Mouse (Mus musculus): ENCODE measurements around the gene Csrnp3. TPM values are rescaled to one million over a fixed set of nuclear protein-coding genes. Genes with fewer than 3 reads are reported as not detected.

The Csrnp3 gene
- total and polyA plus RNA-seq, 3 experiments = not detected

- TF ChIP-seq CHD2 (IDR thresholded peaks at IDR 0.05; ENCODE audit: low read length) = no peak
- no peak for TF ChIP-seq TCF12 (IDR thresholded peaks at IDR 0.05; ENCODE audit: low read depth, low read length)
- TF ChIP-seq NRF1 (IDR thresholded peaks at IDR 0.05; ENCODE audit: insufficient read depth, low read depth, low read length, poor library complexity, severe bottlenecking) = no peak
- no peak for TF ChIP-seq NELFE (IDR thresholded peaks at IDR 0.05; ENCODE audit: low read depth, low read length)
- TF ChIP-seq HCFC1 (IDR thresholded peaks at IDR 0.05; ENCODE audit: low read depth, low read length) = no peak
- TF ChIP-seq CHD1 (IDR thresholded peaks at IDR 0.05; ENCODE audit: low read depth, low read length) = no peak
- no peak for TF ChIP-seq MEF2A (IDR thresholded peaks at IDR 0.05; ENCODE audit: extremely low read depth, insufficient replicate concordance, low read depth, low read length, poor library complexity, severe bottlenecking)
- TF ChIP-seq ZKSCAN1 (IDR thresholded peaks at IDR 0.05; ENCODE audit: low read depth, low read length) = no peak
- TF ChIP-seq RCOR1 (IDR thresholded peaks at IDR 0.05; ENCODE audit: low read depth, low read length) = no peak
- TF ChIP-seq MAX (IDR thresholded peaks at IDR 0.05; ENCODE audit: low read length) = no peak
- no peak for TF ChIP-seq E2F4 (IDR thresholded peaks at IDR 0.05; ENCODE audit: borderline replicate concordance, low read depth, low read length)
- no peak for TF ChIP-seq POLR2A (IDR thresholded peaks at IDR 0.05; ENCODE audit: control insufficient read depth in 1 of 2, insufficient read depth in 1 of 2, low read depth in 1 of 2, low read length in 2 of 2, poor library complexity in 1 of 2)
- TF ChIP-seq ETS1 (IDR thresholded peaks at IDR 0.05; ENCODE audit: low read depth, low read length) = no peak
- TF ChIP-seq MYC (IDR thresholded peaks at IDR 0.05; ENCODE audit: low read depth, low read length) = no peak
- no peak for TF ChIP-seq MYB (IDR thresholded peaks at IDR 0.05; ENCODE audit: low read depth, low read length)
- Histone ChIP-seq H3K9me3 (replicated peaks; ENCODE audit: insufficient read depth, low read length) (no peaks in the 10 kb centered on the region), H3K4me1 (ENCODE audit: control insufficient read depth in 1 of 2, insufficient read depth in 2 of 2, low read length in 2 of 2) (no peaks in the 10 kb centered on the region), H3K36me3 (ENCODE audit: control insufficient read depth in 1 of 2, insufficient read depth in 2 of 2, low read length in 2 of 2) (no peaks in the 10 kb centered on the region), H3K27me3 (ENCODE audit: control insufficient read depth in 1 of 2, insufficient read depth in 2 of 2, low read length in 2 of 2) (no peaks in the 10 kb centered on the region), H3K27ac (ENCODE audit: control insufficient read depth, low read depth, low read length) (no peak overlapping the region), H3K79me2 (ENCODE audit: control insufficient read depth, insufficient read depth, low read length, poor library complexity) (no peaks in the 10 kb centered on the region), H3K9ac (ENCODE audit: control insufficient read depth, low read depth, low read length, poor library complexity, severe bottlenecking) (no peak overlapping the region), H3K4me3 (ENCODE audit: control insufficient read depth in 1 of 2, insufficient read depth in 1 of 2, low read depth in 2 of 2, low read length in 2 of 2) (no peak overlapping the region)
- no peak for DNase-seq (ENCODE audit: low read depth, low spot score)
Measured at GRCm38 (mm10) chr2:65894299-65894698, 48.7 kb downstream of the Csrnp3 start.

GRCm38 (mm10) chr2:65896542-65896941, 51.0 kb downstream of the Csrnp3 start:
- Histone ChIP-seq H3K27ac (ENCODE audit: control insufficient read depth, low read depth, low read length) (no peak overlapping the region), H3K4me3 (ENCODE audit: control insufficient read depth in 1 of 2, insufficient read depth in 1 of 2, low read depth in 2 of 2, low read length in 2 of 2) (no peak overlapping the region), H3K4me1 (ENCODE audit: control insufficient read depth in 1 of 2, insufficient read depth in 2 of 2, low read length in 2 of 2) (no peaks in the 10 kb centered on the region), H3K36me3 (ENCODE audit: control insufficient read depth in 1 of 2, insufficient read depth in 2 of 2, low read length in 2 of 2) (no peaks in the 10 kb centered on the region), H3K9ac (ENCODE audit: control insufficient read depth, low read depth, low read length, poor library complexity, severe bottlenecking) (no peak overlapping the region), H3K27me3 (ENCODE audit: control insufficient read depth in 1 of 2, insufficient read depth in 2 of 2, low read length in 2 of 2) (no peaks in the 10 kb centered on the region), H3K9me3 (replicated peaks; ENCODE audit: insufficient read depth, low read length) (no peaks in the 10 kb centered on the region), H3K79me2 (ENCODE audit: control insufficient read depth, insufficient read depth, low read length, poor library complexity) (no peaks in the 10 kb centered on the region)
- no peak for TF ChIP-seq POLR2A (IDR thresholded peaks at IDR 0.05; ENCODE audit: control insufficient read depth in 1 of 2, insufficient read depth in 1 of 2, low read depth in 1 of 2, low read length in 2 of 2, poor library complexity in 1 of 2)
- TF ChIP-seq MYC (IDR thresholded peaks at IDR 0.05; ENCODE audit: low read depth, low read length) = no peak
- TF ChIP-seq POLR2AphosphoS5 (IDR thresholded peaks at IDR 0.05; ENCODE audit: borderline replicate concordance, low read depth, low read length) = no peak
- no peak for TF ChIP-seq TAL1 (IDR thresholded peaks at IDR 0.05; ENCODE audit: low read length)
- TF ChIP-seq TCF12 (IDR thresholded peaks at IDR 0.05; ENCODE audit: low read depth, low read length) = no peak
- TF ChIP-seq CHD1 (IDR thresholded peaks at IDR 0.05; ENCODE audit: low read depth, low read length) = no peak
- no peak for TF ChIP-seq NELFE (IDR thresholded peaks at IDR 0.05; ENCODE audit: low read depth, low read length)
- no peak for TF ChIP-seq POLR2AphosphoS2 (IDR thresholded peaks at IDR 0.05; ENCODE audit: low read length)
- no peak for TF ChIP-seq HCFC1 (IDR thresholded peaks at IDR 0.05; ENCODE audit: low read depth, low read length)
- TF ChIP-seq JUND (IDR thresholded peaks at IDR 0.05; ENCODE audit: low read depth, low read length) = no peak
- no peak for TF ChIP-seq TBP (IDR thresholded peaks at IDR 0.05; ENCODE audit: low read depth, low read length)
- TF ChIP-seq ZNF384 (IDR thresholded peaks at IDR 0.05; ENCODE audit: low read depth, low read length) = no peak
- TF ChIP-seq CHD2 (IDR thresholded peaks at IDR 0.05; ENCODE audit: low read length) = no peak
- no peak for TF ChIP-seq SMC3 (IDR thresholded peaks at IDR 0.05; ENCODE audit: low read depth, low read length)
- no peak for DNase-seq (ENCODE audit: low read depth, low spot score)
